12 mouse cellular contexts compared by ENCODE assay signal in genomic region chr4:57384355-57384754, GRCm38 (mm10). TPM values are rescaled to one million over a fixed set of nuclear protein-coding genes. Genes with fewer than 3 reads are reported as not detected.
DNase-seq lines count a peak whose midpoint lies in the region; ATAC-seq and TF ChIP-seq lines count a peak whose summit lies in the region.
"Had no signal": no experiment of that assay in that cellular context is flagged by ENCODE, and none has a peak within 500 bp of the region (broad histone marks: within the 10 kb centered on the region; RNA-seq: fewer than 3 reads in every experiment).

No protein-coding gene starts in this region.

- no peak overlapping the region for H3K27ac ChIP-seq in forebrain, postnatal 0 days (ENCODE audit: low read depth, low read length)
- no peak overlapping the region for H3K27ac ChIP-seq in forebrain, embryonic 10.5 days
- no peak overlapping the region for H3K27ac ChIP-seq in liver, adult 2 months (replicated peaks; ENCODE audit: insufficient read depth, low read depth, low read length)
- no peak overlapping the region for H3K27ac ChIP-seq in liver, embryonic 11.5 days (ENCODE audit: low read depth, low read length)

- H3K4me1 ChIP-seq in forebrain, postnatal 0 days (ENCODE audit: insufficient read depth), result no peaks in the 10 kb centered on the region
- H3K4me1 ChIP-seq in forebrain, embryonic 10.5 days, result peaks cover 13% of the 10 kb centered on the region
- H3K4me1 ChIP-seq in liver, adult 2 months (ENCODE audit: control insufficient read depth, insufficient read depth, low read length), result no peaks in the 10 kb centered on the region
- H3K4me1 ChIP-seq in liver, embryonic 11.5 days (replicated peaks; ENCODE audit: control insufficient read depth, insufficient read depth, low read length), result no peaks in the 10 kb centered on the region

- no peaks in the 10 kb centered on the region for H3K27me3 ChIP-seq in forebrain, postnatal 0 days (ENCODE audit: insufficient read depth, low read length)
- H3K27me3 ChIP-seq in forebrain, embryonic 10.5 days (ENCODE audit: poor library complexity, severe bottlenecking), result no peaks in the 10 kb centered on the region
- H3K27me3 ChIP-seq in liver, adult 2 months (ENCODE audit: control insufficient read depth, insufficient read depth, low read length), result no peaks in the 10 kb centered on the region
- H3K27me3 ChIP-seq in liver, embryonic 11.5 days (replicated peaks; ENCODE audit: control insufficient read depth, insufficient read depth, low read length), result no peaks in the 10 kb centered on the region

- H3K4me3 ChIP-seq in forebrain, postnatal 0 days (ENCODE audit: low read depth, low read length), result no peak overlapping the region
- no peak overlapping the region for H3K4me3 ChIP-seq in forebrain, embryonic 10.5 days
- H3K4me3 ChIP-seq in liver, adult 2 months (ENCODE audit: insufficient read depth, low read depth, low read length), result no peak overlapping the region
- H3K4me3 ChIP-seq in liver, embryonic 11.5 days (ENCODE audit: low read depth, low read length), result no peak overlapping the region
- H3K4me3 ChIP-seq: erythroblast, embryonic 14.5 days had no signal

- DNase-seq in forebrain, postnatal 0 days, result no peak
- no peak for DNase-seq in forebrain, embryonic 10.5 days (ENCODE audit: extremely low spot score, low spot score)
- peak; percentile 21 for DNase-seq in liver, adult 2 months (ENCODE audit: extremely low read depth, low read depth, low spot score)
- no peak for DNase-seq in liver, embryonic 11.5 days (ENCODE audit: low spot score)
- peak; percentile 8 for DNase-seq in CD4-positive helper T cell, adult 2 months (ENCODE audit: low read depth, low spot score)
- DNase-seq in brain, embryonic 14.5 days (ENCODE audit: low read depth), result no peak
- DNase-seq in ovary, postnatal 10 days (ENCODE audit: low spot score), result no peak
- DNase-seq in gastrocnemius, postnatal 10 days, result no peak
- DNase-seq: cerebellum, adult 9-11 months; gastrocnemius, postnatal 14 days; heart, postnatal 36 days had no signal

- no peak for TF ChIP-seq POLR2A in liver, adult 2 months (IDR thresholded peaks at IDR 0.05; ENCODE audit: extremely low read depth, insufficient read depth, low read length)
- TF ChIP-seq POLR2A in brain, embryonic 14.5 days (IDR thresholded peaks at IDR 0.05; ENCODE audit: borderline replicate concordance, extremely low read depth, insufficient read depth, insufficient read length, poor library complexity, severe bottlenecking), result no peak

- no peaks in the 10 kb centered on the region for H3K9me3 ChIP-seq in forebrain, postnatal 0 days (ENCODE audit: low read length)
- no peaks in the 10 kb centered on the region for H3K9me3 ChIP-seq in forebrain, embryonic 10.5 days
- H3K9me3 ChIP-seq in liver, embryonic 11.5 days (ENCODE audit: control insufficient read depth, low read length), result no peaks in the 10 kb centered on the region

- TF ChIP-seq CTCF in forebrain, postnatal 0 days (IDR thresholded peaks at IDR 0.05; ENCODE audit: low read depth), result peak; percentile 38; the same call in 1 of the 2 replicates
- TF ChIP-seq CTCF in liver, adult 2 months (IDR thresholded peaks at IDR 0.05; ENCODE audit: low read depth, low read length), result peak; percentile 33; the same call in 1 of the 2 replicates
- peak; percentile 36; the same call in 1 of the 2 replicates for TF ChIP-seq CTCF in brain, embryonic 14.5 days (IDR thresholded peaks at IDR 0.05; ENCODE audit: borderline replicate concordance, extremely low read depth, insufficient read depth, insufficient read length)

- no peaks in the 10 kb centered on the region for H3K79me2 ChIP-seq in liver, adult 2 months (ENCODE audit: control insufficient read depth, insufficient read depth, low read length)

- 89% methylated on average over 2 of the region's 2 CpGs for WGBS in forebrain, postnatal 0 days
- 89% methylated on average over 2 of the region's 2 CpGs for WGBS in forebrain, embryonic 10.5 days
- WGBS in liver, adult 2 months, result 91% methylated on average over 2 of the region's 2 CpGs
- WGBS in liver, embryonic 11.5 days, result 81% methylated on average over 2 of the region's 2 CpGs

- no peak overlapping the region for H3K4me2 ChIP-seq in forebrain, postnatal 0 days (ENCODE audit: low read depth)
- no peak overlapping the region for H3K4me2 ChIP-seq in liver, embryonic 11.5 days

- H3K9ac ChIP-seq in forebrain, postnatal 0 days, result no peak overlapping the region
- H3K9ac ChIP-seq in liver, adult 2 months (ENCODE audit: low read depth, low read length), result no peak overlapping the region
- H3K9ac ChIP-seq in liver, embryonic 11.5 days (ENCODE audit: low read depth, low read length), result no peak overlapping the region

- H3K36me3 ChIP-seq in forebrain, postnatal 0 days (ENCODE audit: insufficient read depth), result no peaks in the 10 kb centered on the region
- H3K36me3 ChIP-seq in forebrain, embryonic 10.5 days (replicated peaks), result no peaks in the 10 kb centered on the region
- no peaks in the 10 kb centered on the region for H3K36me3 ChIP-seq in liver, adult 2 months (ENCODE audit: control insufficient read depth, insufficient read depth, low read length)
- H3K36me3 ChIP-seq in liver, embryonic 11.5 days (ENCODE audit: control insufficient read depth, insufficient read depth, low read length), result no peaks in the 10 kb centered on the region

- no peak for ATAC-seq in forebrain, postnatal 0 days
- ATAC-seq in liver, embryonic 11.5 days (replicated peaks; ENCODE audit: low FRiP score), result no peak

RNA-seq across cellular contexts. Expression of gene Palm2, which starts 49.7 kb away (rescaled TPM):
- total RNA-seq in forebrain, postnatal 0 days (2014; rRNA removed), result 14.1 and 16.9 TPM in 2 replicates
- 6.9 and 21.1 TPM in 2 replicates for polyA plus RNA-seq in forebrain, postnatal 0 days (2015; fragmentation: Nextera tagmentation; extraction: Ambion mirVana)
- 2.9 TPM in 2 replicates for polyA plus RNA-seq in forebrain, embryonic 10.5 days (2016; fragmentation: Nextera tagmentation; extraction: Ambion mirVana)
- 0.20 and 1.0 TPM in 2 replicates for total RNA-seq in liver, adult 2 months (2014; rRNA removed)
- not detected in 2 replicates for polyA plus RNA-seq in liver, adult 2 months (2012; rRNA removed)
- polyA plus RNA-seq in liver, embryonic 11.5 days (2014; fragmentation: Nextera tagmentation; extraction: Ambion mirVana), result 0.32 and 0.71 TPM in 2 replicates
- polyA plus RNA-seq in brain, embryonic 14.5 days (2012; rRNA removed), result 2.9 and 7.7 TPM in 2 replicates
- 1 to 10 TPM; 4.1 to 9.1 TPM for total RNA-seq in gastrocnemius, postnatal 10 days (2021)
- polyA plus RNA-seq: erythroblast, embryonic 14.5 days had no signal

Comparison
In these comparisons a context has a peak if more than half of its experiments do, and no peak if none do; other contexts are left out.
1. DNase-seq: peak in liver, adult 2 months (single experiment) and CD4-positive helper T cell, adult 2 months (single experiment); none in forebrain, postnatal 0 days (single experiment), forebrain, embryonic 10.5 days (single experiment), liver, embryonic 11.5 days (single experiment), brain, embryonic 14.5 days (single experiment), ovary, postnatal 10 days (single experiment) and gastrocnemius, postnatal 10 days (single experiment).
2. Peak in every context shown above with its lines, with median percentiles within 50 percentile points of each other: CTCF ChIP-seq.